Mouse (Mus musculus) embryonic facial prominence, embryonic 14.5 days (tissue): ENCODE measurements around the gene Sugct. TPM values are rescaled to one million over a fixed set of nuclear protein-coding genes. Genes with fewer than 3 reads are reported as not detected.

Experiments used
- ATAC-seq: fragments of 200-750 bp; cut with Nextera tagmentation; 2 replicates; pipeline ENCODE4 v1.8.0; 2017; ENCODE audit warnings: low read depth, moderate number of reproducible peaks, moderate TSS enrichment
- DNase-seq: peaks from one replicate; pipeline ENCODE4 v3.0.0-alpha.2; 2015; ENCODE audit warnings: low spot score
- H3K27ac ChIP-seq: fragments of 300-500 bp; sonication (generic); replicated peaks from 2 replicates; pipeline ENCODE4 v1.5.1; 2014; ENCODE audit warnings: low read depth, mild to moderate bottlenecking, low read length, moderate library complexity
- H3K27me3 ChIP-seq: fragments of 300-500 bp; sonication (generic); replicated peaks from 2 replicates; pipeline ENCODE4 v1.6.1; 2014; ENCODE audit warnings: low read length; ENCODE audit not compliant: control insufficient read depth, insufficient read depth
- H3K36me3 ChIP-seq: fragments of 300-500 bp; sonication (generic); 2 replicates; pipeline ENCODE4 v1.6.1; 2014; ENCODE audit warnings: low read length, mixed read lengths; ENCODE audit not compliant: control insufficient read depth, insufficient read depth
- H3K4me1 ChIP-seq: fragments of 300-500 bp; sonication (generic); 2 replicates; pipeline ENCODE4 v1.6.1; 2014; ENCODE audit warnings: antibody characterized with exemption, low read length; ENCODE audit not compliant: control insufficient read depth, insufficient read depth
- H3K4me2 ChIP-seq: fragments of 300-500 bp; sonication (generic); 2 replicates; pipeline ENCODE4 v1.6.1; 2014; ENCODE audit warnings: low read depth, mild to moderate bottlenecking, low read length, moderate library complexity, mixed read lengths
- H3K4me3 ChIP-seq: fragments of 300-500 bp; sonication (generic); 2 replicates; pipeline ENCODE4 v1.5.1; 2014; ENCODE audit warnings: low read depth, mild to moderate bottlenecking, low read length
- H3K9ac ChIP-seq: fragments of 300-500 bp; sonication (generic); 2 replicates; pipeline ENCODE4 v1.6.1; 2014; ENCODE audit warnings: low read depth, mild to moderate bottlenecking, low read length, moderate library complexity, mixed read lengths
- H3K9me3 ChIP-seq: fragments of 300-500 bp; sonication (generic); 2 replicates; pipeline ENCODE4 v1.6.1; 2016; ENCODE audit warnings: low read length; ENCODE audit not compliant: control insufficient read depth
- WGBS: fragments of 180-500 bp; shearing (Covaris S2); extraction: QIAGEN DNeasy Blood & Tissue Kit; methylation state at CpG from one replicate; pipeline ENCODE4 v1.1.7; 2014; 5-methylcytosine and 5-hydroxymethylcytosine counted together
- polyA plus RNA-seq: library from polyadenylated mRNA; unstranded; fragments of >200 nt; fragmentation: Nextera tagmentation; extraction: Ambion mirVana; gene quantifications from 2 replicates; pipeline ENCODE4 v1.2.1, GENCODE M21; 2014

Gene Sugct
- polyA plus RNA-seq, 1 experiment from 2014 or later = 3.4 TPM

DNA sequence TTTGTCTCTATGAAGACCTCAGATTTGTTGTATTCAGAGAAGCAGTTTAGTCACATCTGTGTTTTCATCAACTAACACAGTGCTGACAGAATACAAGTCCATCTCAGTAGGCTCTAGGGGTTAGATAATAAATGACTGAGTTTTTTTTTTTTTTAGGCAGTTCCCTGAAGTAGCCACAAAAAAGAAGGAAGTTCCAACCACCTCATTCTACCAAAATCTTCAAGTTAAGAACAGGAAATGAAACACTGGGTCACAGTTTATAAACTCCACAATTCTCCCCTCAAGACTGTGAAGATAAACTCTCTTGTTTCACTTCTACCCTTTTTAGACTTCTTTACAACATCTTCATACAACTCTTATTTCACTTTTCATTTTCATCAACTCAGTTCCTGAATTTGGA lies 783.1 kb downstream of the Sugct start:
- Histone ChIP-seq H3K27ac (no peak overlapping the region), H3K4me3 (no peak overlapping the region), H3K36me3 (no peaks in the 10 kb centered on the region), H3K4me1 (no peaks in the 10 kb centered on the region), H3K27me3 (no peaks in the 10 kb centered on the region), H3K9ac (no peak overlapping the region), H3K4me2 (no peak overlapping the region), H3K9me3 (no peaks in the 10 kb centered on the region)
- ATAC-seq (no peak), DNase-seq (no peak)

GRCm38 (mm10) chr13:16906974-16907373 lies 788.4 kb downstream of the Sugct start:
- no peaks in the 10 kb centered on the region for H3K36me3 ChIP-seq
- no peaks in the 10 kb centered on the region for H3K9me3 ChIP-seq
- no peaks in the 10 kb centered on the region for H3K27me3 ChIP-seq
- H3K27ac ChIP-seq = no peak overlapping the region
- DNase-seq (no peak), ATAC-seq (no peak)
- no peaks in the 10 kb centered on the region for H3K4me1 ChIP-seq
- WGBS = 83% methylated on average over 1 of the region's 1 CpGs
- no peak overlapping the region for H3K4me3 ChIP-seq
- no peak overlapping the region for H3K4me2 ChIP-seq
- no peak overlapping the region for H3K9ac ChIP-seq

DNA sequence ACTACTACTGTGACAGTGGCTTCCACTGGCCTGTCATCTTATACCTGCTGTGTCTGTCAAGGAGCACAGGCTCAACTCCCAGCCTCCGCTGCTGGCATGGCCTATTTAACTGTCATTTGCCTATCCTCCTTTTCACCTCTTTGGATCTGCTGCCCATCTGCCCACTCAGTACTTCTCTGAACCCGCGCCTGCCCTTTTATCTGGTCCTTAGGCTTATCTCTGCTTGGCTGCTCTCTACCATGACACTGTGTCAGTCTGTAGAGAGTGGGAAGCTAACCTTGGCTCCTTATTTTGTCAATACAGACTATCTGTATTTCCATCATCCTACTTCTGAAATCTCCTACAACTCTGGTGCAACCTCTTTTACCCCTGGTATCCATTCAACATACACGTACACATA lies 793.9 kb downstream of the Sugct start:
- H3K36me3 ChIP-seq = no peaks in the 10 kb centered on the region
- DNase-seq = no peak
- no peak overlapping the region for H3K27ac ChIP-seq
- H3K4me1 ChIP-seq = no peaks in the 10 kb centered on the region
- H3K27me3 ChIP-seq = no peaks in the 10 kb centered on the region
- H3K4me3 ChIP-seq = no peak overlapping the region
- no peaks in the 10 kb centered on the region for H3K9me3 ChIP-seq
- ATAC-seq = no peak
- 87% methylated on average over 4 of the region's 4 CpGs for WGBS
- H3K9ac ChIP-seq = no peak overlapping the region
- no peak overlapping the region for H3K4me2 ChIP-seq

DNA sequence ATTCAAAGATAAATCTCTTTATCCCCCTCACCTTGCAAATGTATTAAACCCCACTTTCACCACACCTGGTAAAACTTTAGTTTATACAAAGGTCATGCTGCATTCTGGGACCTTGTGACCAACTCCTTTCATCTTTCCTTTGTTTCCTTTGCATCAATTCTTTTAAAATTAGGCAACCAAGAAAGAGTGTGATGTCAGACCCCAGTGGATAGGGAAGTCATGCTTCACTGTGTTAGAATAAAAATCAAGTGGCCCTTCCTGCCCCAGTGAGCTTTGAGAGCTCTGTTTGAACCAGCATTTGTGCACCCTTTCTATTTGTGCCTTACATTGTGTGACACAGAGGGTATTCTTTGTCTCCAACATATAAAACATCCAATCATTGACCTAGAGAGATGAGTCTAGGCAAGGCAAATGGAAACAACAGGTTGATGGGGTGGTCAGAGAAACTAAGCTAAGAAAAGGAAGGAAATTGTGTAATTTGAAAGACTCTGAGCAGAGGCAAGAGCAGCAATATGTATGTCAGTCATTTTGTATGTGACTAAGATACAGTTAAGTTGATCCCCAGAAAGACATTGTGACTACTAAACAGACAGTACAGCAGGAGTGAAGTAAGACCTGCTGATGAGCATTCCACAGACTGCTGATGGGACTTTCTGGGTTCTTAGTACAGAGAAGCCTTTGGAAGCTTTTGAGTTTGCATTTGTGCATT lies 797.1 kb downstream of the Sugct start:
- H3K9me3 ChIP-seq = no peaks in the 10 kb centered on the region
- H3K9ac ChIP-seq = no peak overlapping the region
- no peaks in the 10 kb centered on the region for H3K36me3 ChIP-seq
- no peak for ATAC-seq
- no peak overlapping the region for H3K27ac ChIP-seq
- no peak overlapping the region for H3K4me2 ChIP-seq
- no peaks in the 10 kb centered on the region for H3K27me3 ChIP-seq
- DNase-seq = no peak
- no peaks in the 10 kb centered on the region for H3K4me1 ChIP-seq
- H3K4me3 ChIP-seq = no peak overlapping the region

DNA sequence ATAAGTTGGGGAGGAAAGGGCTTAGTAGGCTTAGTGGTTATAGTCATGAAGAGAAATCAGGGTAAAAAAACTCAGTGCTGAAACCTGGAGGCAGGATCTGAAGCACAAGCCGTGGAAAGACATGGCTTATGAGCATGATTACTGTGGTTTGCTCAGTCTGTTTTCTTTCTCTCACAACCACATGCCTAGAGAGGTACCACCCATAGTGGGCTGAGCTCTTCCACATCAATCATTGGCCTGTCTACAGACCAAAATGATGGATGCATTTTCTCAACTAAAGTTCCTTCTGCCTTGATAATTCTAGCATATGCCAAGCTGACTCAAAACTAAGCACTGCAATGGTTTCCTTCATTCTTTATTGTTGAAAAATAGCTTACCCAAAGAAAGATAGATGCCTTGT lies 817.3 kb downstream of the Sugct start:
- H3K27me3 ChIP-seq = no peaks in the 10 kb centered on the region
- H3K4me3 ChIP-seq = no peak overlapping the region
- 69% methylated on average over 1 of the region's 1 CpGs for WGBS
- no peak for ATAC-seq
- no peak overlapping the region for H3K27ac ChIP-seq
- no peaks in the 10 kb centered on the region for H3K9me3 ChIP-seq
- no peaks in the 10 kb centered on the region for H3K4me1 ChIP-seq
- DNase-seq = peak; percentile 12
- no peak overlapping the region for H3K4me2 ChIP-seq
- no peaks in the 10 kb centered on the region for H3K36me3 ChIP-seq
- no peak overlapping the region for H3K9ac ChIP-seq

GRCm38 (mm10) chr13:16859986-16860385 lies 835.4 kb downstream of the Sugct start:
- no peak overlapping the region for H3K4me2 ChIP-seq
- DNase-seq = peak; percentile 14
- H3K9me3 ChIP-seq = no peaks in the 10 kb centered on the region
- no peaks in the 10 kb centered on the region for H3K4me1 ChIP-seq
- ATAC-seq = peak; percentile 41; the same call in 1 of the 2 replicates
- no peaks in the 10 kb centered on the region for H3K27me3 ChIP-seq
- H3K9ac ChIP-seq = no peak overlapping the region
- WGBS = 32% methylated on average over 2 of the region's 2 CpGs
- no peaks in the 10 kb centered on the region for H3K36me3 ChIP-seq
- no peak overlapping the region for H3K27ac ChIP-seq
- no peak overlapping the region for H3K4me3 ChIP-seq

DNA sequence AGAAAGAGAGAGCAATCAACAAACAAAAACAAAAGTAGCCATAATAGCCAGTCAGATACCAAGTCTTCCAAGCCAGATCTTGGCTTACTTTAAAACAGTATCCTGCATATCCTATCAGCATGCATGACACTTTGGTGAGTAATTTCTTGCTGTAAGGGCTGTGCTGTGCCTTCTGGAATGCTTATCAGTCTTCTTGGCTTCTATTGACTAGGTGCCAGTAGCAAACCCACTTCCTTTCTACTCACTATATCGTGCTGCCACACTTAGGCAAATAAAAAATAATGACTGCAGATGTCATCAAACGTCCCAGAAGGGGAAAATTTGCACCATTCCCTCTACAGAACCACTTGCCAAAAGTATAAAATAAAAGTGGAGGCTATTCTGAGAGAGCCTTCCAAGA lies 848.1 kb downstream of the Sugct start:
- 55% methylated on average over 2 of the region's 2 CpGs for WGBS
- no peaks in the 10 kb centered on the region for H3K9me3 ChIP-seq
- H3K4me2 ChIP-seq = no peak overlapping the region
- DNase-seq = no peak
- no peak overlapping the region for H3K27ac ChIP-seq
- no peaks in the 10 kb centered on the region for H3K27me3 ChIP-seq
- ATAC-seq = no peak
- H3K4me1 ChIP-seq = no peaks in the 10 kb centered on the region
- H3K9ac ChIP-seq = no peak overlapping the region
- no peaks in the 10 kb centered on the region for H3K36me3 ChIP-seq
- no peak overlapping the region for H3K4me3 ChIP-seq

DNA sequence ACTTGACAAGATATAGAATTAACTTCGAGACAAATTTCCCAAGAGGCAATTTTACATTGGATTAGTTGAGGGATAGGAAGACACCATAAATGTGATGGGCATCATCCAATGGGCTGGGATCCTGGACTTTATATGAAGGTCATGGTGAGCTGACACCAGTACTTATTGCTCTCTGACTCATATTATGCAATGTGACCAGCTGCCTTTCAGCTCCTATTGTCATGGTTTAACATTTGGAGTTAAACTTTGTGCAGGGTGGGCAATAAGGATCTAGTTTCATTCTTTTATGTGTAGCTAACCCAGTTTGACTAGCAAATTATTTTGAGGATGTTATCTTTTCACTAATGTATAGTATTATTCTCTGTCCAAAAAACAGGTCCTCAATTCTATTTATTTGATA lies 854.4 kb downstream of the Sugct start:
- no peak for ATAC-seq
- Histone ChIP-seq H3K4me2 (no peak overlapping the region), H3K27me3 (no peaks in the 10 kb centered on the region), H3K9ac (no peak overlapping the region), H3K4me3 (no peak overlapping the region), H3K36me3 (no peaks in the 10 kb centered on the region), H3K4me1 (no peaks in the 10 kb centered on the region), H3K9me3 (no peaks in the 10 kb centered on the region), H3K27ac (no peak overlapping the region)
- no peak for DNase-seq
- 82% methylated on average over 1 of the region's 1 CpGs for WGBS

DNA sequence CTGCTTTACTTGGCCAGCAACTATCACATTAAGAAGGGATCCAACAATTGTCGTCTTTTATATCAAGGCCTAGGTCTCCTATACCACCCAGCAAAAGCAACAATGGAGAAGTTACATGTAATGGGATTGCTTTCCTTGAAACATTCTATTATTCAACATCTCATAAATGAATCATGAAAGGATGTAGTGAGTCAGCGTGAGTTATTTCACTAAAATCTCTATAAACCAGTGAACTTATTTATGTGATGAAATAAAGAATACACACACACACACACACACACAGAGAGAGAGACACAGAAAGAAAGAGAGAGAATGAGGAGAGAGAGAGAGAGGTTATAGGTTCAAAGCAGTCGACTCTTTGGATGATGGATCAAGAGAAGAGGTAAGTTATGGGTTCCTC lies 856.9 kb downstream of the Sugct start:
- Histone ChIP-seq H3K9ac (no peak overlapping the region), H3K9me3 (no peaks in the 10 kb centered on the region), H3K4me3 (no peak overlapping the region), H3K4me2 (no peak overlapping the region), H3K36me3 (no peaks in the 10 kb centered on the region), H3K27ac (no peak overlapping the region), H3K4me1 (no peaks in the 10 kb centered on the region), H3K27me3 (no peaks in the 10 kb centered on the region)
- no peak for ATAC-seq
- DNase-seq = no peak
- 91% methylated on average over 3 of the region's 3 CpGs for WGBS
